Mouse (Mus musculus) adrenal gland, postnatal 25 days (tissue): ENCODE measurements around the gene Ercc5. TPM values are rescaled to one million over a fixed set of nuclear protein-coding genes. Genes with fewer than 3 reads are reported as not detected.

Experiments used
- DNase-seq: peaks from one replicate; pipeline ENCODE4 v3.0.0; 2021; ENCODE audit warnings: mixed read lengths
- long read RNA-seq: library from polyadenylated mRNA; stranded (forward); transcript quantifications from one replicate; pipeline ENCODE4 v2.0.0, GENCODE M21; 2021
- total RNA-seq: library from RNA; stranded (reverse); gene quantifications from 2 replicates; pipeline ENCODE4 v1.2.3, GENCODE M21; 2021

The Ercc5 gene
- total RNA-seq = 20.2 and 21.3 TPM in 2 replicates
- long read RNA-seq, transcript Ercc5-201 (15 exons, 3,907 nt) = major isoform, 23 of 35 reads
- long read RNA-seq, partial matches to known transcripts = 6 of 35 reads
- long read RNA-seq, other reads (novel, unspliced or antisense) = 6 of 35 reads

- peak; percentile 83 for DNase-seq
These were observed at the start of gene Ercc5 for GRCm38 (mm10) chr1:44147563-44148381. TSS of gene Ercc5 (plus strand) at chr1:44147744.

- DNase-seq = peak; percentile 23
These were observed 45.9 kb upstream of the Ercc5 start for GRCm38 (mm10) chr1:44101448-44102225.

- peak; percentile 95 for DNase-seq
These were observed 45.3 kb upstream of the Ercc5 start, which contains the start of gene Tex30 for GRCm38 (mm10) chr1:44102259-44102717. TSS of gene Tex30 (minus strand) at chr1:44102441.

- no peak for DNase-seq
These were observed 44.6 kb upstream of the Ercc5 start for GRCm38 (mm10) chr1:44102939-44103338.

GRCm38 (mm10) chr1:44117571-44117970 is 30.0 kb upstream of the Ercc5 start:
- DNase-seq = no peak

- DNase-seq = peak; percentile 80
These were observed 29.1 kb upstream of the Ercc5 start, which contains the start of the genes Kdelc1 and Bivm for GRCm38 (mm10) chr1:44118239-44119054. TSS of gene Kdelc1 (minus strand) at chr1:44118808. TSS of gene Bivm (plus strand) at chr1:44118957.

- DNase-seq = peak; percentile 83
These were observed 28.1 kb upstream of the Ercc5 start for GRCm38 (mm10) chr1:44119201-44120073.

GRCm38 (mm10) chr1:44120074-44120406 is 27.5 kb upstream of the Ercc5 start:
- DNase-seq = no peak

GRCm38 (mm10) chr1:44122256-44122655 is 25.3 kb upstream of the Ercc5 start:
- no peak for DNase-seq

- no peak for DNase-seq
These were observed 22.0 kb upstream of the Ercc5 start for GRCm38 (mm10) chr1:44125590-44125989.

- DNase-seq = no peak
These were observed 17.5 kb upstream of the Ercc5 start for GRCm38 (mm10) chr1:44129929-44130581.

- no peak for DNase-seq
These were observed 7.3 kb upstream of the Ercc5 start for GRCm38 (mm10) chr1:44140232-44140631.

GRCm38 (mm10) chr1:44142747-44143146 is 4.8 kb upstream of the Ercc5 start:
- no peak for DNase-seq

- DNase-seq = no peak
These were observed 1.2 kb downstream of the Ercc5 start for GRCm38 (mm10) chr1:44148706-44149105.

- no peak for DNase-seq
These were observed 7.7 kb downstream of the Ercc5 start for GRCm38 (mm10) chr1:44155287-44155686.

GRCm38 (mm10) chr1:44158317-44158716 is 10.8 kb downstream of the Ercc5 start:
- DNase-seq = no peak

GRCm38 (mm10) chr1:44161818-44162217 is 14.3 kb downstream of the Ercc5 start:
- DNase-seq = no peak

- no peak for DNase-seq
These were observed 14.8 kb downstream of the Ercc5 start for GRCm38 (mm10) chr1:44162389-44162788.

GRCm38 (mm10) chr1:44167859-44168383 is 20.4 kb downstream of the Ercc5 start:
- DNase-seq = no peak

- no peak for DNase-seq
These were observed 25.1 kb downstream of the Ercc5 start for GRCm38 (mm10) chr1:44172656-44173055.
